Mouse (Mus musculus) olfactory bulb, adult 2 months (tissue): ENCODE results near the gene Trpm3.

Experiments
- CTCF ChIP-seq: fragments of 200-500 bp; IDR thresholded peaks from 2 replicates; pipeline ENCODE4 v1.5.1; 2012; ENCODE audit warnings: low read depth, mild to moderate bottlenecking, low read length, moderate library complexity; ENCODE audit not compliant: insufficient read depth
- POLR2A ChIP-seq: fragments of 200-500 bp; IDR thresholded peaks from 2 replicates; pipeline ENCODE4 v1.6.1; 2012; ENCODE audit warnings: mild to moderate bottlenecking, low read depth, low read length, moderate library complexity; ENCODE audit not compliant: insufficient read depth

GRCm38 (mm10) chr19:22719027-22719426, 580.2 kb downstream of the Trpm3 start:
- TF ChIP-seq CTCF (no peak), POLR2A (no peak)
